Mouse (Mus musculus) MEL (cell line): ENCODE data around the gene Zbtb8os.

Experiments used
- CTCF ChIP-seq, 3 experiments: IDR thresholded peaks in 2 of 3; conservative IDR thresholded peaks in 1 of 3; 2 replicates each; pipeline ENCODE4 v1.5.1; 2011 to 2012; ENCODE audit warnings: low read length in 3 of 3, low read depth in 2 of 3, mild to moderate bottlenecking in 2 of 3, improper control_type of control experiment in 1 of 3, inconsistent platforms in 1 of 3, mixed read lengths in 1 of 3, moderate library complexity in 1 of 3; ENCODE audit not compliant: control insufficient read depth in 1 of 3, insufficient read depth in 1 of 3, poor library complexity in 1 of 3, severe bottlenecking in 1 of 3
- GABPA ChIP-seq: IDR thresholded peaks from 2 replicates; pipeline ENCODE4 v1.6.1; 2012; ENCODE audit warnings: low read depth, mild to moderate bottlenecking, inconsistent platforms, low read length, improper control_type of control experiment, moderate library complexity

- TF ChIP-seq CTCF (IDR thresholded peaks at IDR 0.05 in 2 of 3, conservative IDR thresholded peaks at IDR 0.05 in 1 of 3; ENCODE audit: control insufficient read depth in 1 of 3, insufficient read depth in 1 of 3, low read depth in 2 of 3, low read length in 3 of 3, poor library complexity in 1 of 3, severe bottlenecking in 1 of 3) (peak; percentile 84 to 100 (median 93)), GABPA (no peak)
Observed at GRCm38 (mm10) chr4:129350644-129351043, 15.1 kb downstream of the Zbtb8os start.
